Mouse (Mus musculus) skeletal muscle tissue, postnatal 0 days (tissue): ENCODE data around the gene Mff. TPM values are rescaled to one million over a fixed set of nuclear protein-coding genes. Genes with fewer than 3 reads are reported as not detected.

Experiments
- polyA plus RNA-seq: library from polyadenylated mRNA; unstranded; fragments of >200 nt; fragmentation: Nextera tagmentation; extraction: Ambion mirVana; gene quantifications from 2 replicates; pipeline ENCODE4 v1.2.1, GENCODE M21; 2015

Mff gene
- 208 and 210 TPM in 2 replicates for polyA plus RNA-seq

GRCm38 (mm10) chr1:82724339-82725025 lies at the start of gene Mff:
TSS of gene Mff (plus strand) at chr1:82724890.

GRCm38 (mm10) chr1:82768269-82768668 lies 43.6 kb downstream of the Mff start, which contains the start of gene Tm4sf20:
TSS of gene Tm4sf20 (minus strand) at chr1:82768461.

GRCm38 (mm10) chr1:82771022-82771586 lies 46.4 kb downstream of the Mff start, which contains the start of gene Gm47791:
TSS of gene Gm47791 (minus strand) at chr1:82771243.

Other genes with a start within 250 kb of the Mff start
- 0.12 and 0.15 TPM in 2 replicates for gene Col4a4, start 138.0 kb upstream of the Mff start, polyA plus RNA-seq
- gene Col4a3, start 138.0 kb upstream of the Mff start, polyA plus RNA-seq = 0.02 and 0.09 TPM in 2 replicates
- not detected in 2 replicates for gene Tm4sf20, start 43.6 kb downstream of the Mff start, polyA plus RNA-seq
- gene Gm47791, start 46.4 kb downstream of the Mff start, polyA plus RNA-seq = not detected in 2 replicates
- 12.4 and 14.5 TPM in 2 replicates for gene Agfg1, start 114.6 kb downstream of the Mff start, polyA plus RNA-seq
- not detected in 2 replicates for gene A030005L19Rik, start 188.4 kb downstream of the Mff start, polyA plus RNA-seq
- not detected in 2 replicates for gene A030014E15Rik, start 200.0 kb downstream of the Mff start, polyA plus RNA-seq
- not detected in 2 replicates for gene Gm6217, start 206.5 kb downstream of the Mff start, polyA plus RNA-seq
- gene A030003K21Rik, start 218.5 kb downstream of the Mff start, polyA plus RNA-seq = not detected in 2 replicates
- not detected in 2 replicates for gene Gm7544, start 231.1 kb downstream of the Mff start, polyA plus RNA-seq
- gene Gm47955, start 235.4 kb downstream of the Mff start, polyA plus RNA-seq = not detected in 2 replicates